Mouse (Mus musculus): ENCODE data around the gene Rhoc.

- TF ChIP-seq POLR2A (IDR thresholded peaks at IDR 0.05; ENCODE audit: borderline replicate concordance, control insufficient read depth, low read depth, low read length) (no peak), CTCF (IDR thresholded peaks at IDR 0.05; ENCODE audit: control insufficient read depth, insufficient read depth, low read length) (no peak)
Measured at GRCm38 (mm10) chr3:104815346-104815745, 27.2 kb downstream of the Rhoc start.

Data from bone marrow, adult 2 months (tissue).